Mouse (Mus musculus): ENCODE results near the gene Ntsr2.

- no peak for TF ChIP-seq POLR2A (IDR thresholded peaks at IDR 0.05; ENCODE audit: borderline replicate concordance, control insufficient read depth, low read depth, low read length)
- TF ChIP-seq CTCF (IDR thresholded peaks at IDR 0.05; ENCODE audit: control insufficient read depth, insufficient read depth, low read length) = no peak
Measured at GRCm38 (mm10) chr12:16648273-16648672, 4.9 kb upstream of the Ntsr2 start.
